Mouse (Mus musculus): ENCODE data around the gene Gp1bb. TPM values are rescaled to one million over a fixed set of nuclear protein-coding genes. Genes with fewer than 3 reads are reported as not detected.

Gp1bb gene
- polyA plus RNA-seq, 1 experiment = 0.51 TPM

DNA sequence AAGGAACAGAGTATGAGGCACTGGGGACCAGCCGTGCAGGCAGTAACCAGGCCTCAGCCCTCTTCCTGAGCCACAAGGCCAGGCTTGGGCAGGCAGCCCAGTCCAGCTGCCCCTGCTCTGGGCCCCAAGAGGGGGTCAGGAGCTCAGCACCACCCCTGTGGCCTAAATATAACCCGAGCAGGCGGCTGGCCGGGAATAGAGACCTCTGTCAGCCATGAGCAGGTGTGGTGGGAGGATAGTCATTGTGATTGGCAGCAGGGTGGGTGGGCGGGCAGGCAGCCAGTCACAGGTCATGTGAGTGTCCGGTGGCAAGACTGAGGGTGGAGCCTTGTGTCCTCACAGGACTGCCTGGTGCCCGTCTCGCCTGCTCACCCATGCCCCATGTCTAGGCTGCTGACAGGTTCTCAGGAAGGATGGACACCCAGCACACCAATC lies 17.9 kb downstream of the Gp1bb start:
- DNase-seq (ENCODE audit: low read depth) = no peak

DNA sequence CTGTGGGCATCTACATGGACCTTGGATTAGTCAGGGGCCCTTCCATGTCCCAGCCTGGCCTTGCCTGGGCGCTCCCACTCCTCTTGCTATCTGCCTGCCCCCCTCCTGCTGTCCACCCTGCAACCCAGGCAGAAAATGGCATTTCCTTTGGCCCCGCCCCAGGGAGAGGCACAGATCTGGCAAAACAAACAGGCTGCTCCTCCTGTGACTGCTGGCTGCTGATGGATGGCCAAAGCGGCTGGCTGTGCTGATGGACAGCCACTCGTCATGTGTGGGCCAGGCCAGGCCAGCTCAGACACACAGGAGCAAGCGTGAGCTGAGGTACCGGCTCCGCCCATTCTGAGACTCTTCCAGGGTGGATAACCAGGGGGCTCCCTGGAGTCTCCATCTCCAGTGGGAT lies 20.8 kb downstream of the Gp1bb start:
- DNase-seq (ENCODE audit: low read depth) = no peak

DNA sequence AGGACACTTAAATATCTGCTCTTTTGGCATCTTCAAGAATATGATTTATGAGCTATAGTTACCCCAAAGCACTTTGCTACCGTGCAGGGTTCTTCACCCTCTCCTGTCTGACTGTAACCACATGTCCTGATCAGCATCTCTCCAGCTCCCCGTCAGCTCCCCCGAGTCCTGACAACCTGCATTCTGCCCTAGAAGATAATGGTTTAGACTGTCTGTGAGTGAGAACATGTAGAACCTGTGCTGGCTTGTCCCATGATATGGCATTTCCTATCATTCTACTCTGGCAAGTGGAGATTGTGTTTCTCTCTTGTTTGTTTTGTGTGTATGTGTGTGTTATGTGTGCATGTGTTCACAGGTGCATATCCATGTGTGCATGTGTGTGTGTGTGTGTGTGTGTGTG lies 24.2 kb downstream of the Gp1bb start:
- DNase-seq (ENCODE audit: low read depth) = no peak

DNA sequence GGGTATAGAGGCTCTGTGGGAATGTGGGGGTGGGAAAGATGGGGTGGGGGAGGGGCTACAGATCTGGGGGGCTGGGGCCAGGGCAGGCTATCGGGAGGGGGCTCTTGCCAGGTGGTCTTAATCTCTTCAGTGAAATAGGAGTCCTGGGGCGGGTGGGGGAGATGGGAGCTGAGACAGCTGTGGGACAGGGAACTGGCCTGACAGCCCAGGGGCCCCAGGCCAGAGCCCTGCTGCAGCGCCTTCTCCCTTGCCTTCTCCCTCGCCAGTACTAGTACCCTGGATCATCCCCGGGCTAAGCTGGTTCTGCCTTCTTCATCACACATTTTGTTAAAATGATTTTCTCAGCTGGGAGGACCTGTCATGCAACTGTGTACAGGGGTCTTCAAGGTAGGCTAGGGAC lies 25.9 kb downstream of the Gp1bb start:
- no peak for DNase-seq (ENCODE audit: low read depth)

DNA sequence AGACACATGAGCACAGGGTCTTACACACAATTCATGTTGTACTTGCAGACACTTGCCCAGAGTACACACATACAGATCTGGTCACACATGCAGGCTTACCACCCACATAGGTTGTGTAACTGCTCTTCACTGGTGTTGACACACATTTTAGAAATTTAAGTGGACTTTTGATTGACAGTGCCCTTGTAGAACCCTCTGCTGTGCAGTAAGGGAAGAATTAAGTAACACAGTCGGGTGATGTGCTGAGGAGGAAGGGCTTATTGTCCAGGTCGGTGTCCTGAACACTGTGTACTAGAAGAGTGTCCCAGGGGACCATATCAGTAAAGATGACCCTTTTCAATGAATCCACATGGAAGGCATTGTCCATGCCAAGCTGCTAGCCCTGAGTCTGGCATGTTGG lies 28.3 kb downstream of the Gp1bb start:
- peak; percentile 34 for DNase-seq (ENCODE audit: low read depth)

DNA sequence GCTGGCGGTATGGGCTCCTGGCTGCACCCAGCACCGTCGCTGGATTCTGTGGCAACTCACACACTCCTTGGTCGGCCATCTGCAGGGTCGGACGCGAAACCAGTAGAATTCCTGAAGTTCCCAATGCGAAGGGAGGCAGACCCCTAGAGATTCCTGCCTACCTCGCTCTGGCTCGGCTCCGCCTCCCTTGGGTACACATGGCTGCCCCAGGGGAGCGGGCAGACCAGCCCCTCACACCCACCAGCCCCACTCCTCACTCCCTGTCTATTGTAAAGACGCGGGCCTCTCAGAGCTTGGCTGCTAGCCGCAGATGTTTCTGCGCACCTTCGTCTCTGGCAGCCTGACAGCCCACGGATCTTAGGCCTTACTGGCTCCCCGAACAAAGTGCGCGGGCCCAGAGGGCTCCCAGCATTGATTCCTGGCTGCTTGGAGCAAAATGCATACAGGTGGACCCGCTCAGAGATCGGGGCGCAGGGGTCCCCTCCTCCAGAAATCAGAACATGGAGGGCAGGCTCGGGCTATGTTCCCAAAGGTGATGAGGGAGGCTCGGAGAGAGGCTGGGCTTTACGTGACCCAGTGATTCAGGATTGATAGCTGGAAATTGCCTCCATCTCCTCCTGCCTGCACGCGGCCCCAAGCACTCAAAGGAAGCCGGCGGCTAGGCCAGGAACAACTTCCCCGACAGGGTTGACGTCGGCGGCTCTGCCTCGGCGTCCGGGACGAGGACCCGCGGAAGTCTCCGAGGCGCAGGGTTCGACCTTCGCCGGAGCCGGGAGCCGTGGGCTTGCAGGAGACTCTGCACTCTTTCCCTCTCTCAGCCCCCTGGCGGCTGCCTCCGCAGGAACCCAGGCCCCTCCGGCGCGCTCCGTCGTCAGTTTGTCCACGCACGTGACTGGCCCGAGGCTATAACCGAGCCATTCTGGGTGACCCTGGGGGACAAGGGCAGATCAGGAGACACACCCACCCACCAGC lies 30.9 kb downstream of the Gp1bb start:
- no peak for DNase-seq (ENCODE audit: low read depth)

DNA sequence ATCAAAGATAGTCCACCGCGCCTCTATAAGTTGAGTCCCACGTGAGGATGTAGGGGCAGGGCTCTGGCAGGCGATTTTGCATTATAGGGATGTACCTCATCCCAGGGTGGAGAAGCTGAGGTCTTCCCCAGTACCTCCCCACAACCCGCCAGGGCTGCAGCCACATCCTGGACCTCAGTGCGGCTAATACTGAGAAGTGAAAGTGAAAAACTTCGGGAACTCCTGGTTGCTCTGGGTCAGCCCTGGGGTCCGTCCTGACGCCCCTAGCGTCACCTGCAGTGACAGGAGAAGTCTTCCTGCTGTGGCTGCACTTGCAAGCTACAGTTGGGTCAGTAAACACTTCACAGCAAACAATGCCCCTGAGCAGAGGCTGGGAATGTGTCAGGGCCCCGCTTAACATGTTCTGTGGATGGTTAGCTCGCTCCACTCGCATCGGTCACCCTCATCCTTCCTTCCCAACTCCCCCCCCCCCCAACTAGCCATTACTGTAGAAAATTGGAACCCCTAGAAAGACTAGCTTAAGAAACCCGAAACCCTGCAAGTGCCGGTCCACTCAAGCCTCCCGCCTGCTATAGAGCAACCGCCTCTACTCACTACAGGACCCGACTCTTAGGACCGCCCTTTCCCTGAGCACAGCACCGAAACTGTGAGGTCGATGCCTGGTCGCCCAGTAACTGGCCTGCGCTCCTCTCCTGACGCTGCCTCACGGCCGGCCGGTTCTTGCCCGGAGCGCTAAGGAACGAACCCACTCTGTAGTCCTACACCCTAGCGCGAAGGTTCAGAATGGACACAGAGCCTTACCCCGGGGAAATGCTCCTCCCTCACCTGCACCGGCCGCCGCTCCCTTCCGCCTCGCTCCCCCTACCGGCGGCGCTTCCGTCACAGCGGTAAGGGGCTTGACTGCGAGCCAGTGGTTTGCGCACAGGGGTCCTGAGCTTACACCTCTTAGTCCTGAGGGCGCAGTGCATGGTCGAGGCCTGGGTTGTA lies 32.1 kb downstream of the Gp1bb start, which contains the start of gene Tbx1:
Gene Tbx1, minus strand, starts transcription at position 868 of the 987 bp plus-strand sequence.
- DNase-seq (ENCODE audit: low read depth) = no peak

DNA sequence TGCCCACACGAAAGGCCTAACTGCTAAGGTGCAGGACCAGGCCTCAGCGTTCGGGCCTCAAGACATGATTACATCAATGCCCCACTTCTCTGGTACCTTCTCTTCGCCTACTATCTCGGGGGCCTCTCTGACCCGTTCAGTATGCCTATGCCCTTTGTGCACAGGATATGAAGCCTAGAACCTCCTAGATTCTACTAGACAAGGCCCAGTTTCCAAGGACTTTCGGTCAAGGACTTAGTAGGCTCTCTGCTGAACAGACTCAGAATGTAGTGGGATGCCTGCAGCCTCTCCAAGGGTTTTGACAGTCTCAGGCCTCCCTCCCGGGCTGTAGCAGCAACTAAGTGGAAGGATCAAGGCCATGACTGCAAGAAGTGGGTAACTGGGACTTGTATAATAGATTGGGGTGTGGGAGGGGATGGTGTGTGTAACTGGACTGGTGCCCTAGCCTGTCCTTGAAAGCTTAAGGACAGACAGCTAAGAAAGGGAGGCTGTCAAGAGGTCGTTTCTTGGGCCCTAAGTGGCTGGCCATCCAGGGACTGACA lies 33.1 kb downstream of the Gp1bb start:
- no peak for DNase-seq (ENCODE audit: low read depth)

DNA sequence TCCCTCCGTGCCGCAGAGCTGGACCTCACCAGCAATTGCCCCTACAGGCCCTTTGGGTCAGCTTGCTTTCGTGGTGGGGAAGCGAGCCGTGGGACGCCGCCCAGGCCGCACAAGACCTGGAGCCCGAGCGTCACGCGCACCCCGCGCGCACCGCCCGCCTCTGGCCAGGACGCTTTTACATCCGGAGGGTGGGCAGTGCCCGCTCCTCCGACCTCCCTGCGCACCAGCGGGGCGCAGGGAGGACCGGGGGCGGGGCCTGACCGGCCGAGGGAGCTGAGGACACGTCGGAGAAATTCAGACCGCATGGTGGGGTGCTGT lies 33.5 kb downstream of the Gp1bb start:
- DNase-seq (ENCODE audit: low read depth) = no peak

DNA sequence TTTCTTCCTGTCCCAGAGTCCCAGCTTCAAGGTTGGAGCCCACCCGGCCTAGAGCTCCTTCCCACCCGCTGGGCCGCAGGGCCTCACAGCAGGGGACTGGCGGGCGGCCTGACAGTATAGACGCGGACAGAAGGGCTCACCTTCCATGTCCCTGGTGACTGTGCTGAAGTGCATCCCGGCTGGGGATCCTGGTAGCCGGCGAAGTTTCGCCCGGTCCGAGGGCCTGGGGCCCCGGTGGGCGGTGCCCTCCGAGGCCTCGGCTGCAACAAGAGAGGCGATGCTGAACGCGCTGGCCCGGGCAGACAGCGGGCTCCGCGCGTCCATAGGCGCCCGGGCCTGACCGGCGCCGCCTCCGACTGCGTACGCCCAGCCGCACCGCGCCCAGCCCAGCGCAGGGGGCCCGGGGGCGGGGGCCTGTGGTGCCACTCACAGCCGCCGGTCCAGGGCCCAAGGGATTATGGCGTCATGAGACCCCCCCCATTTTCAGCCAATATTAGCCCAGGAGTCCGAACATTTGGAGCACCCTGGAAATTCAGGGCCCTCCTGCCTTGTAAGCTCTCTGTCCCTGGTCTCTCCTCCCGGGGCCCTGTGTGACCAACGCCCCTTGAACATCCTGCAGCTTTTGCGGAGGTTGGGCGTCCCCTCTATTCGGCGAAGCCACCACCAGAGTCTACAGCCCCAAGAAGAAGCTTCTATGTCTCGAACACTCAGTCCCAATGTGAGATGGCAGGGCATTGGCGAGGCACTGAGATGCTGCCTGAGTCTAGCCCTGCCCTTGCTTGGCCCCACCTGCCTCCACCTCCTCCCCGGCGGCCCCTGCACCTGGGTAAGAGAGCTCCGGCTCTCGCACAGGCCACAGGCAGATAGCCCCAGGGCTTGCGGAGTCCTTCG lies 34.1 kb downstream of the Gp1bb start:
- no peak for DNase-seq (ENCODE audit: low read depth)

DNA sequence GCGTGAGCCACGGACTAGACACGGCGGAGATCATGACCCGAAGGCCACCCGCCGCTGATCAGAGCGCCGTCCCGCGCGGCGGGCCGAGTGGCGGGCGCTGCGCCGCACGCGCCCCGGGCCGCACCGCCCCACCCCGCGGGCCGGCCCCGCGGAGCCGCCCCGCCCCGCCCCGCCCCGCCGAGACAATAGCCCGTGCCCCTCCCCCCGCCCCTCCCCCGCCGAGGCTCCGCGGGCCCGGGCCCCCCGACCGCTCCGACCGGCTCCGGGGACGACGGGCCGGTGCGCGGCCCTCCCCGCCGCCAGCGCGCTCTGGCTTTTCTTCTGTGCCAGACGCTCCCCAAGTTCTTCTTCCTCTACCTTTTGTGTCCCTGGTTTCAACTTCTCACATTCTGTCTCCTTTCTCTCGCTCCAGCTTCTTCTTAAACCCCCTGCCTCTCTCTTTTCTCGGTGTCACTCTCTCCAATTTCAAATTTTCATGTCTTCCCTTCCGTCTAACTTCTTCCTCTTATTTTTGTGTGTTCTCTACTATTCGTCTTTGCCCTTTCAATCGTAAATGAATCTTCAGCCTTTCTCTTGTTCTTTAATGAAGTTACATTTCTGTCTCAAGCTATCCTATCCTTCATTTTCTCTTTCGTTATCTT lies 35.2 kb downstream of the Gp1bb start:
- no peak for DNase-seq (ENCODE audit: low read depth)

DNA sequence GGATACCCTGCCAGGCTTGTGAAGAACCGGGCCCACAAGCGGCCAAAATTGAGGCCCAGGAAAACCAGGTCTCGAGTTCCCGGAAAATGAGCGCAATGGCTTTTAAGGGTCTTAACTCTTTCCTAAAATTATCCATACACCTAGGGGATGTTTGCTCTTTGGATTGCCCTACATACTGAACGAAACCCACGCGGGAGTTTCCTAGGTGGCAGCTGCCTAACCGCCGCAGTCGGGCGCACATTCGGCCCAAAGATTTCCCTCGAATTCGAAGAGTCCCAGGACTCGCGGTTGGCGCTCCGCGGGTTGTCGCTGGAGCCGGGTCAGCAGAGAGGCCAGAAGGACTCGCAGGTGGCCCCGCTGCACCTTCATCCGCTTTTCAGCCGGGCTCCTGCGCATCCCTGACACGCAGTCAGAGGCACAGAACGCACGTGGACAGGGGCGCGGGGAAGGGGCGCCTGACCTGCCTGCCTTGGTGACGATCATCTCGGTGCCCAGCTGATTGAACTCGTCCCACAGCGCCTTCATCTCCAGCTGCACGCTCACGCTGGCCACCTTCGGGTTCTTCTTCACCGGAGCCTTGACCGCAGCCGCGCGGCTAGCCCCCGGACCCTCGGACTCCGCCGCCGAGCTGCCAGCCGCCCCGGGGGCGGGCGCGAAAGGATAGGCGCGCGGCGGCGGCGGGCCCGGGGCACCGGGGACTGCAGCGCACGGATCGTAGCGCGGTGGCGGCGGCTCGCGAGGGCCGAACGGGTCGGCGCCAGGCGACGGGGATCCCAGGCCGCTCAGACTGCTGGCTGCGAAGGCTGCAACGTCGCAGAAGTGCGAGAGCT lies 35.9 kb downstream of the Gp1bb start:
- no peak for DNase-seq (ENCODE audit: low read depth)

DNA sequence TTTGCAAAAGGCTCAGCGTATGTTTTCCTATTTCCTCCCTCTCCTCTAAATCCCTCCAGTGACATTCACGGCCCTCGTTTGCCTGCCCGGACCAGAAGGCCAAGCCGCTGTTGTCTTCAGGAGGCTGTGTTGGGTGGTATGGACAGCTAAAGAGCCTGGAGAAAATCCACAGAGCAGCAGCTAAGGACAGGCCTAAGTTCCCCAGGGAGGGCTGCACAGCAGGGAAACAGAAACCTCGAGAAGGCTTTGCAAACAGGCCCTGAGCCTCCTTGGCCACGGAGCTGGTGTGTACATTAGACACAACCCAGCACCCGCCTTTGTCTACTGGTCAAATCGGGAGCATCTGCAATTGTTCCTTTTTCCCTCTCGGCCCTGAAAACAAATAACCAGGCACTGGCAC lies 36.5 kb downstream of the Gp1bb start:
- DNase-seq (ENCODE audit: low read depth) = no peak

DNA sequence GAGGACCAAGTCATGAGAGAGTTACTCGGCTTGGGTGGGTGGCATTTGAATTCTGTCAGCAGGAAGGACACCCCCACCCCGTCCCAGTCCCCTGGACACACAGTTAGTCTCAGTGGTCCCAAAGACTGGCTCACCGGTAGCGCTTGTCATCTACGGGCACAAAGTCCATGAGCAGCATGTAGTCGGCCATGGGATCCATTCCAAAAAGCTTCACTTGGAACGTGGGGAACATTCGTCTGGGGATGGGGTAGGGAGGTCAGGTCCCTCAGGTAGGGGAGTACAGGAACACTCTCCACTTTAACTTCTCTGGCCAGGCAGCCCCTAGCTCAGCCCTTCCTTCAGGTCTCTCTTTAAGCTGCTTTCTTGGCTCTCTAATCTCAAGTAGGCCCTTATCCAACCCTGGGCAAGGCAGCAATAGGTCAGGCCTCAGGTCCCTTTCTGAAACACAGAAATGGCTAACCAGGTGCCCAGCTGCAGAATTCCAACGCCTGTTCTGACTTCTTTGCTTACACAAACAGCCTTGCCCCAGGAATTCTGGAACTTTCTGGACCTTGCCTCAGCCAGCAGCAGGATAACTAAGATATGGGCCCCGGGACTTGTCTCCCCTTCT lies 37.2 kb downstream of the Gp1bb start:
- DNase-seq (ENCODE audit: low read depth) = no peak

DNA sequence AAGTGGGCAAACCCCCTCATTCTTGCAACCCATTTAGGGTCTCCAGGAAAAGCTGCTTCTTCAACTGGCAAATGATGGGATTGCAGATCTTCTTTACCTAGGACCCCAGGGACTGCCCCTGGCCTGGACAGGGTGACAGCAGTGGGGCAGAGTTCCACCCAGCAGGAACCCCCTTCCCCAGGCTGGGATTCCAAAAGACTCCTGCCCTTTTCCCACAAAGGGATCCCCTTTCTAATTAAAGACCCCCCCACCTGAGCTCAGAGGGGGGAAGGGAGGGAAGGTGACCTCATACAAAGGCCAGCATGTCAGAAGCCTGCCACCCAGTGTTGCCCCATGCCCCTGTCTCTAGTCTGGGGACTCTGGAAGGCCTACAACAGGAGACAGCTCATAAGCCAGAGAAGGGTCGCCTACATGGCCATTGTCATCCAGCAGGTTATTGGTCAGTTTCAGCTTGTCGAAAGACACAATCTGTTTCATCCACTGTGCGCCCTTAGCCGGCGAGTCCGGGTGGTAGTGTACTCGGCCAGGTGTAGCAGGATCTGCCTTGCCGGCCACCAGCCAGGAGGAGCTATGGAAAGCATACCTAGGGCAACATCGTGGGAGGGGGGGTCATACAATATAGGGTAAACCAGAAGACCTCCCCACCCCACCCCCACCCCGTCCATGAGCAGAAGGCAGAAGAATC lies 38.4 kb downstream of the Gp1bb start:
- DNase-seq (ENCODE audit: low read depth) = no peak

DNA sequence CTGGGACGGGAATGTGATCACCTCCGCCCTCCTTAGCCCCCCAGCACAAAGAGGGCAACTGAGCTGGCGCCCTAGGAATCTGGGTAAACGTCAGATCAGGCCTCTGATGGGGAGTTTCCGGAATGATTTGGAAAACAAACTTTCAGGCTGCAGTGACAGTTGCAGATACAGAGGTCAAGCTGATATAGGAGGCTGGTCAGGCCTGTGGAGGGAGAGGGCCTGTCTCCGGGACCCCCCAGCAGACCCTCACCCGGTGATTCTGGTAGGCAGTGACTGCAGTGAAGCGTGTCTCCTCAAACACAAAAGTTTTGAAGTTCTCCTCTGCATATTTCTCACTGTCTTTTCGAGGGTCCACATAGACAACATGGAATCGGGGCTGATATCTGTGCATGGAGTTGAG lies 39.0 kb downstream of the Gp1bb start:
- no peak for DNase-seq (ENCODE audit: low read depth)

DNA sequence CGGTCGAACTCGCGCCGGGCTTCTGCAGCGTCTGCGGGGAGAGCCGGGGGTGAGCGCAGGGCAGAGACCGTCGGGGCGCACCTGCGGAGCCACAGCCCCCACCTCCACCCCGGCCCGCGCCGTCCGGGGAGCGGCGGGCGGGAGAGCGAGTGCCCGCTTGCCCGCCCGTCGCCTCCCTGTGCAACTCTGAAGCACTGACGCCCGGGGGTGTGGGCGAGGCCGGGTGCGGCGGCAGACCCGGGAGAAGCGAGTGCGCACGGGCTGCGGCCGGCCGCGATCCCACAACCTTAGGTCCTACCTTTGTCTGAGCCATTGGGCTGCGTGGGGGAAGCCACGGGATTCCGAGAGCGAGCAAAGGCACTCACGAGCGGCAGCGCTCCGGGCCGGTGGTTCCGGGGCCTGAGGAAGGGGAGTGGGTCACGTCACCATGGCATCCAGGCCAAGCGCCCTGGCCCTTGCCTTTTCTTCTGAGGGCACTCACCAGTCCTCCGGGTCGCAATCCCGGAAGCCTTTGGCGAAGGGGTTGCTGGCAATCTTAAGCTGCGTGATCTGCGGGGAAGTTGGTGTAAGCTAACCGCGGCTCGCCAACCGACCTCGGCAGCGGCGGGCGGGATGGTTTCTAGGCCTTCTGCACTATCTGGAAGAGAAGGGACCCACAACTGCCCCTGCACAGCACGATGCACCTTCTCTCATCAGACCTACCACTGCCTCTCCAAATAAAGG lies 39.6 kb downstream of the Gp1bb start:
- no peak for DNase-seq (ENCODE audit: low read depth)

DNA sequence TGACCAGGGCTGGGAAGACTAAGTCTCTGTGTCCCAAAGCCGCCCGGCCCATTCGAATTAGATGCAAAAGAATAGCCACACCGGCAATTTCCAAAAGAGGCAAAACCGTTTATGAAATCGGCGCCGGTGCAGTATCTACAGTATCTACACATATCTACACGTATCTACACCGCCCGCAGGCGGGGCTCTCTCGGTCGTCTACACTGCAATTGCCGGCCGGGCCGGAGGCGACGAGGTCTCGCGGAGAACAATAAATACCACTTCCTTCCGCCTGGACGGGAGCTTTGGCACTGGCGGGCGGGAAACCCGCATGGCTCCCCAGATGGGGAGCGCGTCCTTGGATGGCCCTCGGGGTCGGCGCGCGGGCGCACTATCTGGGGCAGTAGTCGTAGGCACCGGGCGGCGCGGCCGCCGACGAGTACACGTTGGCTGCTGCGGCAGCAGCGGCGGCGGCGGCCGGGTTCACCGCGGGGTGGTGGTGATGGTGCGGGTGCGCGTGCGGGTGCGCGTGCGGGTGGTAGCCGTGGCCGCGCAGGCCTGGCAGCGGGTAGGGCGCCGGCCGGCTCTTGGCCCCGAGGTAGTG lies 40.5 kb downstream of the Gp1bb start:
- no peak for DNase-seq (ENCODE audit: low read depth)

Data from gonadal fat pad, adult 2 months (tissue).